In the genomic region with DNA sequence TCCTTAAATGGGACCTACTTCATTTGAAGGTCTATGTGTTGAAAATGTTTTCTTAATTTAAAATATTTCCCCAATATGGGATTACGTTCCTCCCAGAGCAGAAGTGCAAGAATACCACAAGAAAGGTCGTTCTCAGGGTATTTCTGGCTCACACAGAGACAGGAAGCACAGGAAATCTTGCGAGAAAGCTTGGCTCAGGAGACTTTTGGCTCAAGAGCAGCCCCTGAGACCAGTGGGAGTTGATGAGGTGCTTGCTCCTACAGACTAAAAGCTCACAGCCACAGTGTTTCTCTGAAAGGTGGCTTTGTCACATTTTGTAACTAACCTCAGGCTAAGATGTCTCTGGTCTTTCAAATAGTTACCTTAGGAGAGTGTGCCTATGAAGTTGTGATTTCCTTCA, we compare ENCODE assay signal across 12 mouse cellular contexts.
DNase-seq lines count a peak whose midpoint lies in the region; ATAC-seq and TF ChIP-seq lines count a peak whose summit lies in the region.
"Had no signal": no experiment of that assay in that cellular context is flagged by ENCODE, and none has a peak within 500 bp of the region (broad histone marks: within the 10 kb centered on the region; RNA-seq: fewer than 3 reads in every experiment).

No protein-coding gene starts in this region.

- H3K27me3 ChIP-seq in lung, embryonic 15.5 days: no peaks in the 10 kb centered on the region
- H3K27me3 ChIP-seq in heart, embryonic 14.5 days (ENCODE audit: control insufficient read depth, insufficient read depth, low read length): no peaks in the 10 kb centered on the region
- peaks cover 28% of the 10 kb centered on the region for H3K27me3 ChIP-seq in midbrain, embryonic 13.5 days

- H3K27ac ChIP-seq in lung, embryonic 15.5 days: peak overlapping the region; percentile 9; the same call in 1 of the 2 replicates
- H3K27ac ChIP-seq in heart, embryonic 14.5 days (replicated peaks in 1 of 2; ENCODE audit: control insufficient read depth in 1 of 2, insufficient read depth in 1 of 2, low read depth in 2 of 2, low read length in 2 of 2): peak overlapping the region; percentile 5 to 29; a peak in 3 of 4 replicates
- H3K27ac ChIP-seq in midbrain, embryonic 13.5 days: no peak overlapping the region
- H3K27ac ChIP-seq: midbrain, embryonic 10.5 days had no signal

- no peak overlapping the region for H3K9ac ChIP-seq in lung, embryonic 15.5 days
- H3K9ac ChIP-seq in heart, embryonic 14.5 days (ENCODE audit: low read length): no peak overlapping the region
- no peak overlapping the region for H3K9ac ChIP-seq in midbrain, embryonic 13.5 days (replicated peaks)

- no peaks in the 10 kb centered on the region for H3K36me3 ChIP-seq in lung, embryonic 15.5 days
- no peaks in the 10 kb centered on the region for H3K36me3 ChIP-seq in heart, embryonic 14.5 days (ENCODE audit: control insufficient read depth, insufficient read depth, low read length)
- H3K36me3 ChIP-seq in midbrain, embryonic 13.5 days: no peaks in the 10 kb centered on the region
- H3K36me3 ChIP-seq: midbrain, embryonic 10.5 days had no signal

- intact Hi-C loops in gastrocnemius, postnatal 36 days (cut with DNase I): loop anchor here (5.0 kb wide), 1 partner anchor 193 kb away; no protein-coding TSS in a partner anchor

- TF ChIP-seq CTCF in lung, adult 2 months (IDR thresholded peaks at IDR 0.05; ENCODE audit: insufficient read depth, low read length): no peak

- no peak overlapping the region for H3K4me3 ChIP-seq in lung, embryonic 15.5 days
- no peak overlapping the region for H3K4me3 ChIP-seq in lung, adult 2 months (replicated peaks; ENCODE audit: extremely low read depth, low read depth, low read length)
- no peak overlapping the region for H3K4me3 ChIP-seq in heart, embryonic 14.5 days (ENCODE audit: control insufficient read depth in 1 of 2, insufficient read depth in 1 of 2, low read depth in 1 of 2, low read length in 2 of 2)
- no peak overlapping the region for H3K4me3 ChIP-seq in midbrain, embryonic 13.5 days (replicated peaks)
- H3K4me3 ChIP-seq: midbrain, embryonic 10.5 days had no signal

- TF ChIP-seq POLR2A in lung, adult 2 months (IDR thresholded peaks at IDR 0.05; ENCODE audit: borderline replicate concordance, extremely low read depth, low read depth, low read length): no peak

- no peak for ATAC-seq in lung, embryonic 15.5 days (ENCODE audit: borderline replicate concordance, extremely low read depth, low FRiP score, low TSS enrichment)
- ATAC-seq in heart, embryonic 14.5 days (ENCODE audit: insufficient number of reproducible peaks, insufficient read depth, low FRiP score, low read depth): no peak
- no peak for ATAC-seq in midbrain, embryonic 13.5 days
- ATAC-seq: CD4-positive, CD25-positive, alpha-beta regulatory T cell, adult 4 months had no signal

- H3K4me1 ChIP-seq in lung, embryonic 15.5 days: peaks cover 43% of the 10 kb centered on the region
- peaks cover 18% of the 10 kb centered on the region for H3K4me1 ChIP-seq in lung, adult 2 months (ENCODE audit: control insufficient read depth, insufficient read depth, low read length)
- peaks cover 12 to 27% of the 10 kb centered on the region in 2 experiments for H3K4me1 ChIP-seq in heart, embryonic 14.5 days (ENCODE audit: control insufficient read depth in 2 of 2, insufficient read depth in 2 of 2, low read length in 2 of 2)
- H3K4me1 ChIP-seq in midbrain, embryonic 13.5 days (replicated peaks): peaks cover 22% of the 10 kb centered on the region

- no peaks in the 10 kb centered on the region for H3K9me3 ChIP-seq in lung, embryonic 15.5 days
- H3K9me3 ChIP-seq in heart, embryonic 14.5 days (ENCODE audit: control insufficient read depth, low read length): no peaks in the 10 kb centered on the region
- H3K9me3 ChIP-seq in midbrain, embryonic 13.5 days: no peaks in the 10 kb centered on the region
- H3K9me3 ChIP-seq: midbrain, embryonic 10.5 days had no signal

- WGBS in lung, embryonic 15.5 days: 38% methylated on average over 3 of the region's 3 CpGs
- 23% methylated on average over 3 of the region's 3 CpGs for WGBS in lung, adult 2 months
- 46% methylated on average over 3 of the region's 3 CpGs for WGBS in heart, embryonic 14.5 days
- 74% methylated on average over 3 of the region's 3 CpGs for WGBS in midbrain, embryonic 13.5 days

- H3K4me2 ChIP-seq in lung, embryonic 15.5 days: no peak overlapping the region
- H3K4me2 ChIP-seq in heart, embryonic 14.5 days (ENCODE audit: low read length): no peak overlapping the region
- no peak overlapping the region for H3K4me2 ChIP-seq in midbrain, embryonic 13.5 days (replicated peaks)

- DNase-seq in gastrocnemius, adult 18-20 months (ENCODE audit: low spot score): peak; percentile 53
- no peak for DNase-seq in gastrocnemius, postnatal 36 days
- no peak for DNase-seq in lung, adult 2 months
- DNase-seq in kidney, postnatal 36 days: peak; percentile 41 to 44
- DNase-seq: cerebellum, adult 11-12 months; retina, postnatal 1 day; thymus, postnatal 14 days had no signal

Comparison
In these comparisons a context has a peak if more than half of its experiments do, and no peak if none do; other contexts are left out.
1. DNase-seq: peak in gastrocnemius, adult 18-20 months (single experiment) and kidney, postnatal 36 days (2 of 2); none in gastrocnemius, postnatal 36 days (0 of 2) and lung, adult 2 months (single experiment).